Mouse (Mus musculus) forebrain, embryonic 10.5 days (tissue): ENCODE measurements around the gene Tctex1d4. TPM values are rescaled to one million over a fixed set of nuclear protein-coding genes. Genes with fewer than 3 reads are reported as not detected.

ENCODE experiments used
- DNase-seq: peaks from one replicate; pipeline ENCODE4 v3.0.0-alpha.2; 2017; ENCODE audit warnings: low spot score; ENCODE audit errors: extremely low spot score
- H3K27ac ChIP-seq: fragments of 300-500 bp; sonication (generic); 2 replicates; pipeline ENCODE4 v1.5.1; 2016; ENCODE audit warnings: mild to moderate bottlenecking
- H3K27me3 ChIP-seq: fragments of 300-500 bp; sonication (generic); 2 replicates; pipeline ENCODE4 v1.6.1; 2016; ENCODE audit warnings: mild to moderate bottlenecking; ENCODE audit not compliant: poor library complexity, severe bottlenecking
- H3K36me3 ChIP-seq: fragments of 300-500 bp; sonication (generic); replicated peaks from 2 replicates; pipeline ENCODE4 v1.6.1; 2016; ENCODE audit warnings: mild to moderate bottlenecking, moderate library complexity
- H3K4me1 ChIP-seq: fragments of 300-500 bp; sonication (generic); 2 replicates; pipeline ENCODE4 v1.6.1; 2016
- H3K4me3 ChIP-seq: fragments of 300-500 bp; sonication (generic); 2 replicates; pipeline ENCODE4 v1.5.1; 2016; ENCODE audit warnings: mild to moderate bottlenecking, moderate library complexity
- H3K9me3 ChIP-seq: fragments of 300-500 bp; sonication (generic); 2 replicates; pipeline ENCODE4 v1.6.1; 2016; ENCODE audit warnings: mild to moderate bottlenecking, moderate library complexity
- WGBS: fragments of 180-500 bp; shearing (Covaris S2); methylation state at CpG from one replicate; pipeline ENCODE4 v1.1.7; 2016; 5-methylcytosine and 5-hydroxymethylcytosine counted together
- polyA plus RNA-seq: library from polyadenylated mRNA; unstranded; fragments of >200 nt; fragmentation: Nextera tagmentation; extraction: Ambion mirVana; gene quantifications from 2 replicates; pipeline ENCODE4 v1.2.1, GENCODE M21; 2016

The Tctex1d4 gene
- polyA plus RNA-seq, 1 experiment from 2014 or later: not detected

DNA sequence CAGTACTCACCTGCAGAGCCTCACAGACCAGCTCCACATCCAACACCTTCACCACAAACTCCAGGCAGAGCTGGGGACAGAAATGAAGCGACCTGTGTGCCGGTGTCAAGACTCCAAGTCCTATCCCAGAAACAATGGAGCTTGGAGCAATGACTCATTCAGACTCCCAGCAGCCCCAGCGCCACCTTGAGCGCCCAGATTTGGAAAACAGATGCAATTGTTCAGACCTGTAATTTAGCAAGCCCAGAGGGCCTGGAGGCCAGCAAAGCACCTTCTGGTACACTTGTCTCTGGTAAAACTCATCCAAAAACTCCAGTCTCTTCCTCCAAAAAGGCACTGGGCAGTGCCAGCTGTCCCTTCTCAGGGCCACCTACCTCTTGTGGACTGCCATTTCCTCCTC, 4.4 kb upstream of the Tctex1d4 start:
- Histone ChIP-seq H3K36me3 (no peaks in the 10 kb centered on the region; the same call in 1 of the 2 replicates), H3K4me1 (peaks cover 51% of the 10 kb centered on the region), H3K4me3 (no peak overlapping the region), H3K9me3 (no peaks in the 10 kb centered on the region), H3K27ac (no peak overlapping the region), H3K27me3 (peaks cover 2% of the 10 kb centered on the region; the same call in 1 of the 2 replicates)
- WGBS: 95% methylated on average over 4 of the region's 4 CpGs
- DNase-seq: no peak

DNA sequence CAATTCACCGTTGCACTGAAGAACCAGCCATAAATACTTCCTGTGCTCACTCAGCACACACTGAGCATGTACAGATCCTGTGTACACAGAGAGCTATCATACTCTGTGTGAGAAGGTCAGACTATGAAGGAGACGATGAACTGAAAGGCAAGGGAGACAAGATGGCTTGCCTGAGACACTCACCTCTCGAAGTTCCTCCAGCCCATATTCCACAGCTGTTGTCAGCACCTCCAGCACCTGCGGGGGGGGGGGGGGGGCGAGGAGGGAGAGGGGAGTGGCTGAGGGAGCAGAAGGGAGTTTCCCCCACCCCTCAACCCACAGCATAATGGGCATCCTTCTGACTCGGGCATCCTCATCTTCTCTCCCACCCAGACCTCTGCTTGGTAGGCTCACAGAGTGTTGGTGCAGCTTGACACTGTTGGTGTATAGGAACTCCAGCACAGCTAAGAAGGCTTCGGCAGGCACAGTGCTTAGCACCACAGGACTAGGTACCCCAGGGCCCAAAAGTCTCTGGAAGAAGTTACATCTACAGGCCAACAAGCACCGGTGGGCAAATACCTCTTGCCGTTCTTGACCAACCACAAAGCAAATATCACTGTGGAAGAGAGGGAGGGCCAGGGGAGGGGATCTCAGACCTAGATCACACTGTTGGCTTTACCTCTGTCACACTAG, 2.9 kb upstream of the Tctex1d4 start:
- no peak overlapping the region for H3K27ac ChIP-seq
- no peak for DNase-seq
- no peak overlapping the region for H3K4me3 ChIP-seq
- no peaks in the 10 kb centered on the region for H3K9me3 ChIP-seq
- 87% methylated on average over 8 of the region's 9 CpGs for WGBS
- peaks cover 11% of the 10 kb centered on the region; the same call in 1 of the 2 replicates for H3K27me3 ChIP-seq
- H3K36me3 ChIP-seq: peaks cover 10% of the 10 kb centered on the region
- H3K4me1 ChIP-seq: peaks cover 51% of the 10 kb centered on the region

DNA sequence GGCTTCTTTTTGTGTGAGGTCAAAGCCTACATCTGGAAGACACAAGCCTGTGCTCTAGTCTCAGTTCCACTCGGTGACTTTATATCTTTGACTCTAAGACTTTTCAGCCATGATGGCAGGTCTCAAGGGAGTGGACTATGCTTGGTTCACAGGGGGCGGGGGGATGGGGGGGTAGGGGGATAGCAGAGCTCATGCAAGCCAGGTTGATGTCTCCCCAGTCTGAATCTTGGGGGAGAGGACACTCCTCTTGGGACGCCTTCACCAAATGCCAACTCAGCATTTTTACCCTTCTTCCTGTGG, 2.4 kb upstream of the Tctex1d4 start:
- no peak for DNase-seq
- Histone ChIP-seq H3K27ac (peak overlapping the region; percentile 84), H3K4me1 (peaks cover 51% of the 10 kb centered on the region), H3K27me3 (peaks cover 16% of the 10 kb centered on the region), H3K36me3 (peaks cover 15% of the 10 kb centered on the region), H3K4me3 (no peak overlapping the region), H3K9me3 (no peaks in the 10 kb centered on the region)
- WGBS: 86% methylated on average over 3 of the region's 3 CpGs

DNA sequence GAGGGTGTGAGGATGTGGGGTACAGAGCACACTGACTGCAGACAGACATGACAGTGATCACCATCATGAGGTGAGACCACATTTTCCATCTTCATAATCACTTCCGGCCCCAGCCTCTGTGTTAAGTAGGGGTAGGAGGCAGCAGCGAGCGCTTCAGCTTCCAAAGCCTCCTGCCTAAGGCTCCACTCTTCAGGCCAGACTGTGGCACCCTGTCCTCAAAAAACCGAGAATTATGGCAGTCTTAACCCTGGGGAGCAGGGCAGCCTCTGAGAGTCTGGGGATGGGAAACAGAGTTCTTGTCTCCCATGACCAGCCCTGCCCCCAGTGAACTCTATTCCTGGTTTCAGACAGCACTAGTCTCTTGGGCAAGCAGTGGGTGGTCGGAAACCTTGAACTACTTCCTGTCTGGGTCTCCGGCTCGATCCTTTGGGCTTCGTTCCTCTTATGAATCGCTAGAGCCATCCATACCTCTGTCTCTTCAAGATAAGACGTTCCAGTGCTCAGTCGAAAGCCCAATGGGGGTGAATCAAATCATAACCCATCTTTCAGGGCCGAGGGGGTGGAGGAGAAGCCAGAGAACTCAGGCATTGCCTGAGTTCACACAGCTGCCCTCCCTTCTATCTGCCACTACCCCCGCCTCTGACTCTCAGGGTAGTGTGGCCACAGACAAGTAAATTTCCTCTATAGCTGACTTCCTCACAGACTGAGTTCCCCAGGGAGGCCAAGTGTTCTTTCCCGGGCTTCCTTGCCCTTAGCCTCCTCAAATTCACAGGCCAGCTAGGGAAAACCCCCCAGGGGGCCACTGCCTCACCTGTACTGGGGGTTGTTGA, 1.9 kb upstream of the Tctex1d4 start:
- peaks cover 20% of the 10 kb centered on the region for H3K27me3 ChIP-seq
- peak overlapping the region; percentile 84 for H3K27ac ChIP-seq
- peaks cover 49% of the 10 kb centered on the region for H3K4me1 ChIP-seq
- 78% methylated on average over 14 of the region's 14 CpGs for WGBS
- peak overlapping the region; percentile 10; the same call in 1 of the 2 replicates for H3K4me3 ChIP-seq
- DNase-seq: no peak
- H3K9me3 ChIP-seq: no peaks in the 10 kb centered on the region
- H3K36me3 ChIP-seq: peaks cover 20% of the 10 kb centered on the region

DNA sequence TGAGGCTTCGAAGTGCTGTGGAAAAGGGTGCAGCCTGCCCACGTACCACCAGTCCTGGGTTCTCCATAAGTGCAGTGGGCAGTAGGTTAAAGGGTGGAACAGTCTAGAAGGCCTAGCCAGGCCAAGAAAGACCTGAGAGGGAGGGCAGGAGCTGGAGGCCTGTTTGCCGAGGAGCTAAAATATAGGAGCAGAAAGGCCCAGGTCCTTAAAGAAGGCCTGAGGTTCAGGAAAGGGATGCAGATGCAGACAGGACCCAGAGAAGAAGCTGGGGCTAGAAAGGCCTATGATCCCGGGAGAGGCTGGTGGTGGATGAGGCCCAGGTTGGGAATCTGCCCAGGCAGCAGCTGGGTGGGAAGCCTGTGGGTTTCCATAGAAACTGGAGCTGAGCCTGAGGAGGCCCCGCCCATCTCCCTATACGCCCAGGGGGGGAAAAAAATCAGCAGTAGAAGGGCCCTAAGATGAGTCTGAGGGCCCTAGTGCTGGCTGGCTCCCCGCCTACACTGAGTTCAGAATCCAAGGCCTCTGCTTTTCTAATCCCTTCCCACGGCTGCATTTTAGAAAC, 1.2 kb upstream of the Tctex1d4 start, which contains the start of gene Btbd19:
Btbd19 (minus strand) TSS at position 378 of the 562 bp plus-strand sequence.
- no peak for DNase-seq
- peaks cover 27% of the 10 kb centered on the region for H3K27me3 ChIP-seq
- WGBS: 34% methylated on average over 8 of the region's 8 CpGs

DNA sequence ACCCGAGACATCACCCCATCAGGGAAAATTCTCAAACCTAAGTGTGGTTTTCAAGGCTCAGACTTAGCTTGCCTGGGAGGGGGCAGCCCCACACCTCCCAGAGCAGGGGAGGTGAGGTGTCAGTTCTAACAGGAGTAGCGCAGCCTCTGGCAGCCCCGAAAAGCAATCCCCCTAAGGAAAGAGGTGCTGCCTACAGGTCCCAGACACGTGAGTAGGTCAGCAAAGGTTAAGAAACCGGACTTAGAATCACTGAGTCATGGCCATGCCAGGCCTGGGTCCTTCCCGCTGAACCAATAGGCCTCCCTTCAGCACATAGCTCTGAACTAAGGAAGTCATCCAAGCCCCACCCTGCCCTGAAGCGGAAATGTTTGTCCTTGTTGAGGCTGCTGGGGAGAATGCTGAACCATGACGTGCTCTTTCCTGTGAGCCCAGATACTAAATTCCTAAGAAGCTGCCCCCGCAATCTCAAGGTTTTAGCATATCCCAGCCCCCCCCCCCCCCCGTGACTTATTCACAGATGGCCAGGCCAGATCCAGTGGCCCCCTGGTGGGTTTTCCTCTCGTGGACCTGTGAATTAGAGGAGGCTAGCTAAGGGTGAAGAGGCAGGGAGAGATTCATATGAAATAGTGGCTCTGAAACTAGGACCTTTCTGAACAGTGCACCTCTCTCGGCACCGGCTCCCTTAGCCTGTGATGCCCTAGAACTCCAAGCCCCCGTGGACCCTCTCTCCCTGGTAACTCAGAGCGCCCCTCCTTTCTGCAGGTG, 502 bp upstream of the Tctex1d4 start:
- 51% methylated on average over 15 of the region's 15 CpGs for WGBS

More for the DNA sequence above, 1.2 kb upstream of the Tctex1d4 start, which contains the start of gene Btbd19:
- peak within 1 kb of the TSS; percentile 10; the same call in 1 of the 2 replicates for H3K4me3 ChIP-seq
- H3K4me1 ChIP-seq: peaks cover 52% of the 10 kb centered on the region
- peak within 1 kb of the TSS; percentile 84 for H3K27ac ChIP-seq
- no peaks in the 10 kb centered on the region for H3K9me3 ChIP-seq
- H3K36me3 ChIP-seq: peaks cover 27% of the 10 kb centered on the region

DNA sequence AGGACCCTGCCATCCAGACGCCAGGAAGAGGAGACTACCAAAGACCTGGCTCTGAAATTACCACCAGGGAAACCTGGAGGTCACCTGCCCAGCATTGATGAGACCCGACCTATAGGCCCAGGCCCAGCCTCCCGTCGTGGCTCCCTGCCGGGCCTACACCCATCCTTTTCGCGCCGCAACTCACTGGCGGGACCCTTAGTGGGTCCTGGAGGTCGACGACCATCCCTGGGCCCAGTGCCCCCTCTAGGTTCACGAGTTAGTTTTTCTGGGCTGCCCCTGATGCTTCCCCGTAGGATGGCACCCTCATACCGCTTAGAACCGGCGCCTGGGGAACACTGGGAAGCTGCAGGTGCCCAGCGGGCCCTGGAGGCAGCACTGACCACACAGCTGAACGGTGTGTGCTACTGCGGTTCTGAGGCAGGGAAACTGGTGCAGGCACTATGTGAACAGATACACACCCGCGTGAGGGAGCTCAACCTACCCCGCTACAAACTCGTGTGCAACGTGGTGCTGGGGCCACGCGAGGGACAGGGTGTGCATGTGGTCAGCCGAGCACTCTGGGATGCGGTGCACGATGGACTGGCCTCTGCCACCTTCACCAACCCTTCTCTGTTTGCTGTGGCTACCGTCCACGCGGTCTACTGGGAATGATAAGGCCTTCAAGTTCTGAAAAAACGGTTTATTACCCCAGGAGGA, 1.5 kb downstream of the Tctex1d4 start:
- DNase-seq: no peak
- WGBS: 92% methylated on average over 33 of the region's 33 CpGs
- Histone ChIP-seq H3K4me3 (no peak overlapping the region), H3K4me1 (peaks cover 65% of the 10 kb centered on the region), H3K27me3 (peaks cover 54% of the 10 kb centered on the region), H3K9me3 (no peaks in the 10 kb centered on the region), H3K36me3 (peaks cover 29% of the 10 kb centered on the region), H3K27ac (no peak overlapping the region)

More for the DNA sequence above, 502 bp upstream of the Tctex1d4 start:
- peak overlapping the region; percentile 10; the same call in 1 of the 2 replicates for H3K4me3 ChIP-seq
- peak overlapping the region; percentile 84 for H3K27ac ChIP-seq
- no peak for DNase-seq
- peaks cover 56% of the 10 kb centered on the region for H3K4me1 ChIP-seq
- H3K27me3 ChIP-seq: peaks cover 34% of the 10 kb centered on the region
- H3K9me3 ChIP-seq: no peaks in the 10 kb centered on the region
- peaks cover 29% of the 10 kb centered on the region for H3K36me3 ChIP-seq

DNA sequence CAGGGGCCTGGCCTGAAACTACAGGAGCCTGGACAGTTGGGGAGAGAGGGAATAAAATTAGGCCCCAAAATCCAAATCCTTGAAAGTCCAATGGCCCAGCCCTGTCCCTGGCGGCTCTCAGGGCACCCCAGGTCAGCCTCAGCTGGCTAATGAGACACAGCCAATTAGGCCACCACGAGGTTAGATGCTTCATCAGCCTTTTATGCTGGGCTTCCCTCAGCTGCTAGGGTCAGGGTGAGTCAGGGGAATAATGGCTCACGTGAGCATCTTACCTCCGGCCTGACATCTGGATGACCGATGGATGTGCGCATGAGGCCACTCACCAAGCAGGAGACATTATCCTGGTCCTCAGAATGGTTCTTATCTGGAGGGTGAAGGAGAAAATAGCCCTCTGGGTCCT, 4.2 kb downstream of the Tctex1d4 start:
- H3K4me1 ChIP-seq: peaks cover 70% of the 10 kb centered on the region
- peak overlapping the region; percentile 86 for H3K27ac ChIP-seq
- peaks cover 63% of the 10 kb centered on the region for H3K27me3 ChIP-seq
- DNase-seq: no peak
- no peaks in the 10 kb centered on the region for H3K9me3 ChIP-seq
- 38% methylated on average over 6 of the region's 6 CpGs for WGBS
- H3K4me3 ChIP-seq: peak overlapping the region; percentile 92
- peaks cover 29% of the 10 kb centered on the region for H3K36me3 ChIP-seq

DNA sequence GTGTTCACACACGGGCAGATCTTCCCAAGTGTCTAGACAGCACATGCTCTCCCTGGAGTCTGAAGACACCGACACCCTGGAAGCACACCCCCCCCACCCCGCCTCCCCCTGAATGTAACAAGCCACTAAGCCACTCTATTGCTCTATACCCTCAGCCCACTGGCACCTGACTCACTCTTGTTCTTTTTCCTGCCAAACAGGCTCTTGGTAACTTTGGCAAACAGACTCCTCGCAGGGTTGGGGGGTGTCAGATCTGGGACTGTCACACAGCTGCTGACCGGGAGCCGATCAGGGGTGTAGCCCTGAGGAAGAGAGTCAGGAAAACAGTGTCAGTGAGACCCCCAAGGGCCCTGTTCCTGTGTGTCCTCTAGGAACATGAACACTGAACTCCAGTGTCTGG, 4.6 kb downstream of the Tctex1d4 start:
- Histone ChIP-seq H3K27ac (peak overlapping the region; percentile 86), H3K36me3 (peaks cover 29% of the 10 kb centered on the region), H3K4me3 (peak overlapping the region; percentile 92), H3K27me3 (peaks cover 66% of the 10 kb centered on the region), H3K4me1 (peaks cover 70% of the 10 kb centered on the region), H3K9me3 (no peaks in the 10 kb centered on the region)
- no peak for DNase-seq
- 65% methylated on average over 6 of the region's 6 CpGs for WGBS

DNA sequence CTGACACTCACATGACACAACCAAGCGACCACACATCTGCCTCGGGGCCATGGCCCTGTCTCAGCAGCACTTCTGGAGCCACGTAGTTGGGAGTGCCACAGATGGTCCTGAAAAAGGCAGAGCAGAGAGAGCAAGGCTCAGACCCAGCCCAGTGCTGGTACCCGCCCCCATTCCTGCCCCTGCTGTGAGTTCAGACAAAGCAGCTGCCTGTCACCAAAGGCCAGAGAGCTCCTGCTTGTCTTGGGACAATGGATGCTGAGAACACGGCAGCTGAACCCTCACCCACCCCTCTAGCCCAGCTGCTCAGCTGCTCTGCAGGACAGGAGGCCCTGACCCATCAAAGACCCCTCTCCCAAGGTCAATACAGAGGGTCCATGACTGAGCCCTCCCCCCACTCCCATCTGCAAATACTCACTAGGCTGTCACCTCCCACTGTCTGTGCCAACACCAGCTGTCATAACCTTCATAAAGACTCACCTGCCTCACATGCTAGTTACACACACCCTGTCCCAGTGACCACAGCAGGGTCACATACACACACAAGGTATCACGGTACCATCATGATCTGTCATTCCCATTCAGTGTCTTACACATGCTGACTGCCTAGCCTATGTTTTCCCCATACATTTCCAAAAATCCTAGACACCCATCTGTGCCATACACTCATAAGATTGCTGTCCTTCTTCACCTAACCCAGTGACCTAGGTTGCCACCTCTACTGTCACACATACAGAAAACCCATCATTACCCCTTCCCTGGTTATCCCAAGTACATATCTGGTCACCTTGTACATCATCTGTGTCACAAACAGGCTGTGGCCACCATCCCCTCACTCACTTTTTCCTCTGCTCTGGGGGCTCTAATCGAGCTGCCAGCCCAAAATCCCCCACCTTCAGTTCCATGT, 5.5 kb downstream of the Tctex1d4 start:
- 8% methylated on average over 7 of the region's 7 CpGs for WGBS

DNA sequence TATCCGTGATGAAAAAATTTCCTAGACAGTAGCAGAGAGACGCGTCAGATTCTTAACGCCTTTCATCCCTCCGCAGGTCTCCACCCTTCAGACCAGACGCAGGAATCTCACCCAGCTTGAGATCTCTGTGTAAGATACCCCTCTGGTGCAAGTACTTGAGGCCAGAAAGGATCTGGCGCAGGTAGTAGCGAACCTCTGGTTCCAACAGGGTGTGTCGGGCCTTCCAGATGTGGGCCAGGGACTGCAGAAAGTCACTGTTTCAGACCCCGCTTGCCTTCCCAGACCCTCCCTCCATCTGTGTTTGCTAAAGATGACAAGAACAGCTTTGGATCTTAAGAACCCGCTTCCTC, 6.2 kb downstream of the Tctex1d4 start:
- 5% methylated on average over 11 of the region's 11 CpGs for WGBS
- Histone ChIP-seq H3K9me3 (no peaks in the 10 kb centered on the region), H3K4me1 (peaks cover 66% of the 10 kb centered on the region), H3K4me3 (peak overlapping the region; percentile 92), H3K36me3 (peaks cover 28% of the 10 kb centered on the region), H3K27me3 (peaks cover 65% of the 10 kb centered on the region), H3K27ac (peak overlapping the region; percentile 86)
- no peak for DNase-seq

More for the DNA sequence above, 5.5 kb downstream of the Tctex1d4 start:
- Histone ChIP-seq H3K4me3 (peak overlapping the region; percentile 92), H3K4me1 (peaks cover 66% of the 10 kb centered on the region), H3K27ac (peak overlapping the region; percentile 86), H3K9me3 (no peaks in the 10 kb centered on the region), H3K36me3 (peaks cover 29% of the 10 kb centered on the region), H3K27me3 (peaks cover 67% of the 10 kb centered on the region)
- peak; percentile 80 for DNase-seq
